Mouse (Mus musculus) C2C12 (cell line): ENCODE results near the gene Psmb4. TPM values are rescaled to one million over a fixed set of nuclear protein-coding genes. Genes with fewer than 3 reads are reported as not detected.

Experiments
- H3K27me3 ChIP-seq: one replicate; pipeline ENCODE4 v1.6.1; 2011; ENCODE audit not compliant: control insufficient read depth, insufficient read depth, insufficient read length
- H3K36me3 ChIP-seq: one replicate; pipeline ENCODE4 v1.6.1; 2011; ENCODE audit not compliant: control insufficient read depth, insufficient read depth
- H3K4me3 ChIP-seq: one replicate; pipeline ENCODE4 v1.5.1; 2011; ENCODE audit warnings: mild to moderate bottlenecking, control low read depth; ENCODE audit not compliant: poor library complexity, insufficient read depth, severe bottlenecking
- H3K79me2 ChIP-seq: one replicate; pipeline ENCODE4 v1.6.1; 2011; ENCODE audit not compliant: control insufficient read depth, insufficient read depth
- H3K79me3 ChIP-seq: one replicate; pipeline ENCODE4 v1.6.1; 2011; ENCODE audit warnings: low read depth, control low read depth
- H3ac ChIP-seq: one replicate; pipeline ENCODE3; 2011; ENCODE audit warnings: low read depth; ENCODE audit not compliant: control insufficient read depth, insufficient read length
- CEBPB ChIP-seq: IDR thresholded peaks from one replicate; pipeline ENCODE4 v1.6.1; 2011; ENCODE audit warnings: low read depth, mild to moderate bottlenecking, control low read depth, moderate library complexity
- CTCF ChIP-seq: IDR thresholded peaks from one replicate; pipeline ENCODE4 v1.5.1; 2011; ENCODE audit not compliant: control insufficient read depth, insufficient read depth, insufficient read length
- FOSL1 ChIP-seq: IDR thresholded peaks from one replicate; pipeline ENCODE4 v1.8.0; 2011; ENCODE audit warnings: mild to moderate bottlenecking, low read length; ENCODE audit not compliant: poor library complexity, insufficient read depth, severe bottlenecking
- MAX ChIP-seq: IDR thresholded peaks from one replicate; pipeline ENCODE4 v1.6.1; 2011; ENCODE audit warnings: mild to moderate bottlenecking, control low read depth
- MYOD1 ChIP-seq: IDR thresholded peaks from one replicate; pipeline ENCODE4 v1.6.1; 2011; ENCODE audit warnings: low read depth; ENCODE audit not compliant: control insufficient read depth, insufficient read length
- MYOG ChIP-seq: IDR thresholded peaks from one replicate; pipeline ENCODE4 v1.6.1; 2011; ENCODE audit not compliant: control insufficient read depth, insufficient read length; ENCODE audit errors: extremely low read depth
- USF1 ChIP-seq: IDR thresholded peaks from one replicate; pipeline ENCODE4 v1.6.1; 2011; ENCODE audit warnings: low read depth, mild to moderate bottlenecking, control low read depth, moderate library complexity
- polyA plus RNA-seq: library from polyadenylated mRNA; unstranded; fragments of >200 nt; fragmentation: generic; extraction: Trizol; gene quantifications from one replicate; pipeline ENCODE4 v1.2.1, GENCODE M21; 2012; ENCODE audit warnings: missing spikeins

Psmb4 gene
- polyA plus RNA-seq, 1 experiment = 496 TPM

GRCm38 (mm10) chr3:94869011-94869410, 17.8 kb downstream of the Psmb4 start:
- no peak overlapping the region for H3ac ChIP-seq
- H3K27me3 ChIP-seq = no peaks in the 10 kb centered on the region
- H3K79me2 ChIP-seq = no peaks in the 10 kb centered on the region
- H3K79me3 ChIP-seq = no peaks in the 10 kb centered on the region
- peaks cover 69% of the 10 kb centered on the region for H3K36me3 ChIP-seq
- no peak for TF ChIP-seq FOSL1
- no peak for TF ChIP-seq USF1
- TF ChIP-seq MYOD1 = no peak
- TF ChIP-seq MAX = no peak
- TF ChIP-seq CEBPB = no peak
- no peak for TF ChIP-seq MYOG
- no peak for TF ChIP-seq CTCF
- H3K4me3 ChIP-seq = no peak overlapping the region

GRCm38 (mm10) chr3:94859471-94859870, 27.3 kb downstream of the Psmb4 start:
- no peak overlapping the region for H3ac ChIP-seq
- TF ChIP-seq MYOG (no peak), CEBPB (no peak), MYOD1 (no peak), FOSL1 (no peak), USF1 (no peak), CTCF (no peak), MAX (no peak)
- peaks cover 54% of the 10 kb centered on the region for H3K79me2 ChIP-seq
- H3K79me3 ChIP-seq = peaks cover 24% of the 10 kb centered on the region
- no peaks in the 10 kb centered on the region for H3K27me3 ChIP-seq
- peaks cover 61% of the 10 kb centered on the region for H3K36me3 ChIP-seq
- H3K4me3 ChIP-seq = no peak overlapping the region

GRCm38 (mm10) chr3:94852215-94852614, 34.5 kb downstream of the Psmb4 start:
- peaks cover 29% of the 10 kb centered on the region for H3K36me3 ChIP-seq
- H3K4me3 ChIP-seq = no peak overlapping the region
- TF ChIP-seq CEBPB = no peak
- peaks cover 76% of the 10 kb centered on the region for H3K79me3 ChIP-seq
- no peak overlapping the region for H3ac ChIP-seq
- H3K79me2 ChIP-seq = peaks cover 98% of the 10 kb centered on the region
- no peaks in the 10 kb centered on the region for H3K27me3 ChIP-seq

DNA sequence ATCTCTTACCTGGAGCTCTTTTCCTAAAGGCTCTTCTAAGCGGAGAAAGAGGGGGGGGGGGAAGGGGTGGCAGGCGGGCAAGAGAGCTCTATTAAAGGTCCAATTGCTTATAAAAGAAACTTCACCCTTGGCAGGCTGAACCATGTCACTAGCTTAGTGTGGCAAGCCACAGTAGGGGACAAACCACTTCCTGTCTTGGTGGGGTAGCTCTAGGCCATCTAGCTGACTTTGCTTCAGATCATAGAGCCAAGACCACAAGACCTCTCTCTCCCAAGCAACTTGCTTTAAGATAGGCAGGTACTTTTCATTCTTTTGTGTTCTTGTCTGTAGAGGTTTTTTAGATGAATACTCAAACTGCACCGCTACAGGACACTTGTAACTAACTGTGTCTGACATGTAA, 35.0 kb downstream of the Psmb4 start:
- H3K4me3 ChIP-seq = no peak overlapping the region
- H3ac ChIP-seq = no peak overlapping the region
- H3K36me3 ChIP-seq = peaks cover 24% of the 10 kb centered on the region
- peaks cover 75% of the 10 kb centered on the region for H3K79me3 ChIP-seq
- TF ChIP-seq USF1 (no peak), MAX (no peak), MYOG (no peak)
- no peaks in the 10 kb centered on the region for H3K27me3 ChIP-seq
- peaks cover 98% of the 10 kb centered on the region for H3K79me2 ChIP-seq

- no peak for TF ChIP-seq FOSL1
- no peak for TF ChIP-seq USF1
- no peak for TF ChIP-seq MYOD1
- no peak for TF ChIP-seq CTCF
- TF ChIP-seq MAX = no peak
- no peak for TF ChIP-seq MYOG
- Histone ChIP-seq H3K79me2 (peaks cover 100% of the 10 kb centered on the region), H3K4me3 (no peak overlapping the region), H3K36me3 (peaks cover 10% of the 10 kb centered on the region), H3K79me3 (peaks cover 87% of the 10 kb centered on the region), H3ac (no peak overlapping the region), H3K27me3 (no peaks in the 10 kb centered on the region)
These were observed 37.4 kb downstream of the Psmb4 start for GRCm38 (mm10) chr3:94849338-94849737.

GRCm38 (mm10) chr3:94847382-94847781, 39.4 kb downstream of the Psmb4 start:
- Histone ChIP-seq H3K79me2 (peaks cover 100% of the 10 kb centered on the region), H3K79me3 (peaks cover 87% of the 10 kb centered on the region), H3K27me3 (no peaks in the 10 kb centered on the region), H3K36me3 (no peaks in the 10 kb centered on the region), H3ac (no peak overlapping the region), H3K4me3 (no peak overlapping the region)
- TF ChIP-seq MYOG (no peak), CEBPB (no peak)

DNA sequence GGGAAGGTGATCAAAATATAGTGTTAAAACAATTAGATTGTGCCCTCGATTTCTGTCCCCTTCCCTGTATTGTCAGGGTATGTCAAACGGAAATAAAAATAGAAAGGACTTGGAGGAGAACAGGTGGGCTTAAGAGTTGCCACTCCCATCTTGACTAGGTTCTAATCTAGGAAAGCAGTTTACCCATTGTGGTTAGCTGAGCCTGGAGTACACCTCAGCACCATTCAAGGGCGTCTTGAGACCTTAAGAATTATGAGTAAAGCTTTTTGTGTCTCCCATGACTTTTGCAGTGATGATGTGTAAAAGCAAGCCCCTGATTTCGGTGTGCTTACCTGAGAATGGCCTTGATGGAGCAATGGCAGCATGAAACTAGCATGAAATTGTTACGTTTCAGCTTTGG, 47.7 kb downstream of the Psmb4 start:
- TF ChIP-seq FOSL1 = no peak
- Histone ChIP-seq H3K4me3 (no peak overlapping the region), H3ac (no peak overlapping the region), H3K79me3 (peaks cover 56% of the 10 kb centered on the region), H3K79me2 (peaks cover 61% of the 10 kb centered on the region), H3K36me3 (no peaks in the 10 kb centered on the region), H3K27me3 (no peaks in the 10 kb centered on the region)
